Mouse (Mus musculus): Measurements from ENCODE around the gene Prkcq.

DNA sequence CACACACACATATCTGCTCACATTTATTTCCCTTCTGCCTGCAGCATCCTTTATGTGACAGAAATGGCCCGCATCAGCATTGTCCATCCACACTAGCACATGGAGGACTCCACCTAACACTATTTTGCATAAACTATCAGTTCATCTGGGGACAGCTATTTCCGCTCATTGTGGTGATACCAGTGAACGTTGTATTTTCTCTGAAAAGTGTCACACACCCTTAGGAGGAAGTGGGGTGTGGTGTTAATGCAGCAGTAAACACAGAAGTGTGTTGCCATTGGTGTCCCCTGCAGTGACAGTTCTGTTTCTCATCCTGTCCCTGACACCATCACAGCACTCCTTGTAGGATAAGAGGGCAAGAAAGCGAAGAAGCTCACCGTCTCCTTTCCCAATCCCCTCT lies 46.2 kb downstream of the Prkcq start:
- no peak for TF ChIP-seq CTCF (conservative IDR thresholded peaks at IDR 0.05; ENCODE audit: low read length)
- TF ChIP-seq NANOG (IDR thresholded peaks at IDR 0.05; ENCODE audit: borderline replicate concordance, low read length): no peak
- TF ChIP-seq POU5F1 (IDR thresholded peaks at IDR 0.05; ENCODE audit: borderline replicate concordance, low read length): no peak
